Mouse (Mus musculus): ENCODE measurements around the gene Limk1.
"Not testable (repeated sequence)": the region's sequence is repeated elsewhere in the genome, so short reads cannot be mapped to it uniquely, and the experiment has no call there.

- TF ChIP-seq CTCF, EP300 (IDR thresholded peaks at IDR 0.05; ENCODE audit: low read depth): not testable (repeated sequence)
Observed at GRCm38 (mm10) chr5:134648976-134649375, 39.4 kb downstream of the Limk1 start.
